Mouse (Mus musculus): ENCODE measurements around the gene Larp4b. TPM values are rescaled to one million over a fixed set of nuclear protein-coding genes. Genes with fewer than 3 reads are reported as not detected.
"Not testable (repeated sequence)": the region's sequence is repeated elsewhere in the genome, so short reads cannot be mapped to it uniquely, and the experiment has no call there.

The Larp4b gene
- total RNA-seq (2022), result 10 to 100 TPM; 61.6 to 73.6 (median 64.8) TPM

DNA sequence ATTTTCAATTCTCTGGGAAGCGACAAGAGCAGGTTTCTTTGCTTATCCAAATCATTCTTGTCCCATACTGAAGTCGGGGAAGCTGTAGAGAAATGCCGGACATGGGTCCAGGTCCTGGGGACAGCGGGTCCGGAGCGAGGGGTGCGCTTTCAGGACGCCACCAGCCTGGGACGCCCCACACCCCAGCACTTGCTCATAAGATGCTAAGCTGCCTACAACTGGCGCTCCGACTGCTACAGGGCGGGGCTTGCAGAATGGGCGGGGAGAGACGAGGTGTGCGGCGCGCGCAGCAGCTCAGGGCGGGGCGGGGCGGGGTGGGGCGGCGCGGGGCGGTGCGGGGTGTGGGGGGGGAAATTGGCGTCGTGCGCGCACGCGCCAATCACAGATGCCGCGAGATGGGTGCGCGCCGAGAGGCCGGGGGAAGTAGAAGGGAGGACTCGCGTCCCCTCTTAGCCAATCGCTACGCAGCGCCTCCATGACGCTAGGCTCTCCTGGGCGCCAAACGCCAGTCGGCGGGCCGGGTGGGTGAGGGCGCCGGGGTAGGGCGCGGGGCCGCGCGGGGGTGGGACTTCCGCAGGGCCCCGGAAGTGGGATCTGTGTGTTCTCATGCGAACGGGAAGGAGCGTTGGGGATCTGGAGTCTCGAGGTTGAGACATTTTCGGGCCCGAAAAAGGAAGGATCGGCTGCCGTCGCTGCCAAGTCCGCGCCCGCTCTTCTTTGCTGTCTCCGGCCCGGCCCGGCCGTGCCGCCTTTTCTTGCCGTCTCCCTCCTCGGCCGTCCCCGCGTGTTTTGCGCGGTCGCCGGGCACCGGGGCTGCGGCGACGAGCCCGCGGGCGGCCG is at the start of gene Larp4b:
TSS of gene Larp4b (plus strand) at position 566 of the 840 bp plus-strand sequence.
- peak; percentile 91 to 95 for DNase-seq (ENCODE audit: low spot score in 2 of 2)

DNA sequence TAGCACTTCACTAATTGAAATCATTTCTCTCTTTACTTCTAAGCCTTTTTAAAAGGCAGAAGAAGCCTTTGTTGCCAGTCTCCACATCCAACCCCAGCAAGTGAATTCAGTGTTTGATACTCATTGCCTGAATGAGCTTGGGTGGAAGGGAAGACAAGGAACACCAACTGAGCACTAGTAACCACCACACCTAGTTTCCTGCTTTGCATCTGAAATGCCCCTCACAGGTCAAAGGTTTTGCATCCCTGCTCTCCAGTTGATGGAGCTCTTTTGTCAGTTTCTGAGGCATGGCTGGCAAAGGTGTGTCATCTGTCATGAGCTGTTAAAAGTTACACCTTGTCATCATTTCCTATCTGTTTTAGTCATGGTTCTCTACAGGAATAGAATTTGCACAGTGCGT is 49.0 kb upstream of the Larp4b start:
- no peak for DNase-seq (ENCODE audit: low spot score in 2 of 2)

DNA sequence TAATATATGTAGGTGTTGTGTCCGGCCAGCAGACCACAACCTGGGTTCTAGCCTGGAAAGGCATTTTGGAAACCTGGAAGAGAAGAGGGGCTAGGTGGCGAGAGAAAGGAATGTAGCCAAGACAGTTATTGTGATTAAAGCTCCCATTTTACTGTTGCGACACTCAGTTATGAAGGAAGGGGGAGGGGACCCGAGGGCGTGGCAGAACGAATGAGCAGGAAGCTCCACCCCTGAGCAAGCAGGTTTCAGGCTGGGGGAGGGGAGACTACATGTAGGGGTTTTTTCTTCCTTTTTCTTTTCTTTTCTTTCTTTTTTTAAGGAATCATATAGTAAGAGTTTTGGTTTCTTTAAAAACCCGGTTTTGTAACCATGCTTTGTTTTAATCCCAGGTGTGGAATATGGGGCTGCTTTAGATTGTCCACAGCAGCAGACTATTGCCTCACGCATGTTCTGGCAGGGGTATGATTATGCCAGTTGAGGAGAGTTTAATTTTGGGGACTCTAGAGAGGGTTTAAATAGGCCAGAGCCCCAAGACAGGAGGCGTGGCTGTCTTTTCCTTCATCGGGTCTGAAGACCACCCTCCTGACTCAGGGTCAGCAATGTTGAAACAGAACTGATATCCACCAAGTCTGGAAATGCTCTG is 41.5 kb upstream of the Larp4b start:
- DNase-seq (ENCODE audit: low spot score in 2 of 2), result not testable (repeated sequence)

DNA sequence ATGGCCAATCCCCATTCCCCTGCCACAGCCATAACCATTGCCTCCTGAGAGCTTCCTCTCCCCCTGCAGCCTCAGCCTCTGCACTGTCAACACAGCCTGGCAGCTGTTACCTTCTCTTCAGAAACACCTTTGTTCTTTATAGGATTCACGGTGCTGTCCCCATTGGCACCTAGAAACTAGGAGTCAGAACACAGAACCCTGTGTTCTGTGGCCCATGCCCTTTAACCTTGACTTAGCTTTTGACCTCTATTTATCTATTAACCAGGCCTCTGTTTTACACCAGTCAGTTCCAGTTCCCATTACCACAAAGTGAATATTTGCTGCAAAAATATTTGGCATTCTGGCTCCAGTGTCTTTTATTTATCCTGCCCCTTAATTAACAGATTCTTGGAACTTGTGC is 36.4 kb upstream of the Larp4b start:
- DNase-seq (ENCODE audit: low spot score in 2 of 2), result no peak

DNA sequence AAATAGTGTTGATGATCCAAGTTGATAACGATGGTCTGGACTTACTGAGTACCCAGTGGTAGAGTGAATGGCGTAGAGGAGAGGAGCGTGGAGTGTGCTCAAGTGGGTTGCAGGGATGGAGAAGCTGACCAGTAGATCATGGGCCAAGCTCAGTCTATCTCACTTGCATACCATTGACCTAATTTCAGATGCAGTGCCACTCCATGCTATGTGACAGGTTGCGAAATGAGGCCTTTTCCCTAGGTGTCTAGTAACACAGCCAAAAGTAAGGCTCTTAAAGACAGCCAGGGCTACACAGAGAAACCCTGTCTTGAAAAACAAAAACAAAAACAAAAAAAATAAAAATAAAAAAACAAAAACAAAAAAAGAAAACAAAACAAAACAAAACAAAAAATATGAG is 35.0 kb upstream of the Larp4b start:
- DNase-seq (ENCODE audit: low spot score in 2 of 2), result no peak

DNA sequence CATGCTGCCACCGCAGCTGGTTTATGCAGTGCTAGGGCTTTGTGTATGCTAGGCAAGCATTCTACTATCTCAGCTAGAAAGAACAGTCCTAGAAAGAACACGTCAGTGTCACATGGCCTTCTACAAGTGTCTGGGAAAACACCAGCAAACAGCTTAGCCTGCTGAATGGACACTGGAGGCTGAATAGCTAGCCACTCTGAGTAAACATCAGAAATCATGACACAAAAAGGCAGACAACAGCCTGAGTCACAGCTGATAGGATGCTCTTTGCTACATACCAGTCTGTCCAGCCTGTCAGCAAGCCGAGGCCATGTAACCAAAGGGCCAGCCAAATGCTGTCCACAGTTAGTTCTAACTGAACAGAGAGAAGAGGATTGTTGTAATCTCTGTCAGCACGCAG is 32.3 kb upstream of the Larp4b start:
- no peak for DNase-seq (ENCODE audit: low spot score in 2 of 2)

DNA sequence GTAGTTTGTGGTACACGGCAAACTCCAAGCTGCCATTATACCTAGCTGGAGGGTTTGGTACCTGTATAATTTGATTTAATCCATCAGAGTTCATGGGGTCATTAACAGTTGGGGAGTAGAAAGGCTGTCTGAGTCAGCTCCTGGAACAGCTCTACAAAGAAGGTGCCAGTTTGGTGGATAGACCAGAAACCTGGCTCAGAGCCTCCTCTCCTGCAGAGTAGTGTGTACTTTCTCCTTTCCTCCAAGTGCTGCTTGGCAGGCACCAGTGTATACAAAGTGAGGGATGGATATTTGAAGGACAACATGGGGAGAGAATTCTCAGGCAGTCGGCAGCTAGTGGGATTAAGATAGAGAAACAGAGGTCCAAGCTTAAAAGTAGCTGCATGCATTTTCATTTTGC is 29.5 kb upstream of the Larp4b start:
- DNase-seq (ENCODE audit: low spot score in 2 of 2), result no peak

DNA sequence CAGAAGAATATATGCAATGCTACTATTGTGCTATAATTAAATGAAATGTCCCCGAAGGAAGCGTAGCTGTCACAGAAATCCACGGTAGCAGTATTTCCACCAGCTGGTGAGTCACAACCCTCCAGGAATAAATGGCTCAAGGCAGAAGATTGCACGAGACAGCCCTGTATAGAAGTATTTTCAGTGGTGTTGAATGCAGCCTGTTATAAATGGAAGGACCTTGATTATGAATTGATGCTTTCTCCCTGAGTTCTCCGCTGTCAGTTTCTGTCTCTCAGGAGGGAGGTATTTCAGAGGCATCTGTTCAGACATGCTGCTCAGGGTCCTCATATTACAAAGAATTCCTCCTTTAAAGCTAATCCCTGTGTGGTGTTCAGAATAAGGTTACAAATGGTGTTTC is 27.6 kb upstream of the Larp4b start:
- no peak for DNase-seq (ENCODE audit: low spot score in 2 of 2)

DNA sequence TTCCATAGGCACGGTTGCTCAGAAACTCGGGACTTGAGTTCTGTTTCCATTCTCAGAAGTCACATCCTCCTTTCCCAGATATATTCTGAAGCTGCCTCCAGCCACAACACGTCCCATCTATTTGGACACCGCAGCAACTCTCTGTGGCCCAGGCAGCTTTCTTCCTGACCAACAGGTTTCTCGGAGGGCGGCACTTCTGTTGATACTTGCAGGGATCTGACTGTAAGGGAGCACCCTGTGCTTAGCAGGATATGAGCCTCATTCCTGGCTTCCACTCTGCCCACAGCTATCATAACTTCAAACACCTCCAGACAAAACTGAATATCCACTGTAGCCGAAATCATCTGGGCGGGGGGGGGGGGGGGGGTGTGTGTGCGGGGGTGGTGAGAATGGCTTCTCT is 22.7 kb upstream of the Larp4b start:
- DNase-seq (ENCODE audit: low spot score in 2 of 2), result no peak

DNA sequence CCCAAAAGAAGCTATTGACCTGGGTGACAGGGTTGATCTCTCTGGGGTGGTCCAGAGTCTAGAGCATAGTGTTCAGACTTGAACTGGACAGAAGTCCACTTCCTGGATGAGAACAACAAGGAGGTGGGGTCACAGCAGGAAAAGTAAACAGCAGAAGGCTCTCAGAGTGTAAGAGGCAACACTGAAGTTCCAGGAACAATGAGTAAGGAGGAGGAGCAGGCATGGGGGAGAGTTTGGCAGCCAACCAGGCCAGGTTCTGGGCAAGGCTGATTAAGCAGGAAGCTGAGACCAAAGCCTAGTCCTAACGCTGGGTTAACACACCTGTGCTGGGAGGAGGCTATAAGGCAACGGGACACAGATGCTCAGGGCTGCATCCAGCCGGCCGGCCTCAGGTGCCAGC is 19.9 kb upstream of the Larp4b start:
- DNase-seq (ENCODE audit: low spot score in 2 of 2), result no peak

DNA sequence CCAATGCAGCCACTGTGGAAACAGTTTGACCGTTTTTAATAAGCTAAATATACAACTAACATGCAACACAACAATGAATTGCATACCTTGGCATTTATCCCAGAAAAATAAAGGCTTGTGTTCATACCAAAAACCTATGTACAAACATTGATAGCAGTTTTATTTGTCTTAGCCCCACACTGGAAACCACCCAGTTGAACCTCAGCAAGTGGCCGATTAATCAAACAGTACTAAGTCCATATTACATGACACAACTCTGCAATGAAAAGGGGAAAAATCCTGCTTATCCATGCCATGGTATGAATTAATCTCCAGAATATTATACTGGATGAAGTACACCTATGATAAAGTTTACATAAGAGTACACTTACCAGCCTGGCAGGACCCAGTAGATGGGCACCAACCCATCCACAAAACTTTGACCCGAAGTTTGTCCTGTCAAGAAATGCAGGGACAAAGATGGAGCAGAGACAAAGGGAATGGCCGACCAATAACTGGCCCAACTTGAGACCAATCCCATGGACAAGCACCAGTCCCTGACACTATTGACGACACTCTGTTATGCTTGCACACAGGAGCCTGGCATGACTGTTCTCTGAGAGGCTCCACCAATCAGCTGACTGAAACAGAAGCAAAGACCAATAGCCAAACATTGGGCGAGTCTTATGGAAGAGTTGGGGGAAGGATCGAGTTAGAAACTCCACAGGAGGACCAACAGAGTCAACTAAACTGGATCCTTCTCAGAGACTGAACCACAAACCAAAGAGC is 17.7 kb upstream of the Larp4b start:
- no peak for DNase-seq (ENCODE audit: low spot score in 2 of 2)

DNA sequence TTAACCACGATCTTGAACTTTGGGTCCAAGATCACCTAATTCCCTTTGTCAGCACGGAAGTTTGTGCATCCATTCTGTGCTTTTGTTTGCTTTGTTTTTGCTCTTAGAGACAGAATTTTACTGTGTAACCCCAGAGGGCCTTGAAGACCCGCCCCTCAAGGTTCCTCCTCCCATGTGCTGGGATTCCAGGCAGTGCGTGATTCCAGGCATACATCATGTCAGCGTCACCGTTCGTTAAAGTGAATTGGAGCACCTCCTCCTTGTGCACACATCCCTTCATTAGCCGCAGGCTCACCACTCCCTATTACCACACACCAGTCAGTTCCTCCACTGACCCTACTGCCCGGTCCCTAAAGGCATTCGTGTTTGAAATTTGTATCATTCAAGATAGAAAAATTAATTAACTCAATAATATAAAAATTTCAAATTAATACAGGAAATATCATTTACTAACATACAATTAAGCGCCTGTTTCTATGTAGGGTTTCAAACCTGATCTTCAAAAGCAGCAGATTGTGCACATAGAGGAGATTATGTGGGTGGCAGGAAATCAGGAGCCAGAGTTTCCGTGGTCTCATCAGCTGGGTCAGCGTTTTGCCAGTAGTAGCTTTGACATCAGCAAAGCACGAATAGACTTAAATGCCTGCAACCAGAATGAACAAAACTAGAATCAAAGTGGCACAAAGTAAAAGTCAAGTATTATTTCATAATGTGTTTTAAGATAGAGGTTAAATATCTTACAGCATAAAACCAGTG is 11.4 kb upstream of the Larp4b start:
- DNase-seq (ENCODE audit: low spot score in 2 of 2), result no peak

DNA sequence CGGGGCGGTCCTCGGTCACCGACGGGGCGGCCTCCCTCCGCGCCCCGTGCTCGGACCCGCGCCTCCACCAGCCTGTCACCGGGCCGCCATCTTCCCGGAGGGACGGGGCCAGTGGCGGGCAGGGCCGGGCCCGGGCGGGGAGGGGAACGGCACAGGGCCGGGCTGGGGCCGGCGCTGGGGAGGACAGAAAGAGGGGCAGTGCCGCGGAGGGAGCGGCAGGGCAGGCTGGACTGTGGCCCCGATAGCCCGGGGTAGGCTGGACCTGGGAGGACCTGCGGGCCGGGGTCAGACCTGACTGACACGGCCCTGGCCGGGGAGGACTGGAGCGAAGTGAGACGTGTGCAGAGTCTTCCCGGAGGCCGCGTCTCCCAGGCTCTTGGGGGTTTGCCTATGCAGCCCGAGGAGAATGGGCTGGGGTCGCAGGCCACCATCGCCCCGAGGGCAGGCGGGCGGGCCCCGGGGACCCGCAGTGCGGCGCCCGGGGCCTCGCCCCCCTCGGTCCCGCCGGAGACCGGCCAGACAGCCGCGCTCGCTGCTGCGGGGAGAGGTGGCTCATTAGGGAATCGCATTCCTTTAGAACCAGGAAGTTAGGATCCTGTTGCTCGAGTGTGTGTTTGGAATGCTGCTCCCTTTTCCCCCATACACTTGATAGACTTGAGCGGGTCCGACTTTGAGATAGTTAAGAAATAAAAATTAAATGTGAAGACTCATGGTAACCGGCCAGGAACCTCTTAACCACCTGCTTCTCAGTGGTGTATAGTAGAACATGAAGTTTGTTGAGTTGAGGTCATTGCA is 702 bp downstream of the Larp4b start:
- peak in 1 of 2 experiments; percentile 13 for DNase-seq (ENCODE audit: low spot score in 2 of 2)

DNA sequence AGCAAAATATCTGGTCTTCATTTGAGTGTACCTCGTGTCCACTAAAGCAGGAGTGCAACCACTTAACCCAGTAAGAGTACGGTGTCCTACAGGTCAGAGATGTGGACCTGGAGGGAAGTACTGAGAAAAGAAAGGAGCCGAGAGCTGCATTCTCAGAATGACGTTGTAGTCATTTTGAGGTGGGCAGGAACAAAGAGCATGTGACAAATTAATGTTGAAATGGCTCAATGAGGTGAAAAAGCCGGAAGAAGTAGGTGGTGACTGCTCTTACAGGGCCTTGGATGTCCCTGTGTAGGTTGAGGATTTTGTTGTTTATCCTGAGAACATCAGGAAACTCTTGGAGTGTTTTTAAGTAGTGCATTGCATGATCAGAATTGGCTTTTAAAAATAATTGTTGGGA is 5.6 kb downstream of the Larp4b start:
- DNase-seq (ENCODE audit: low spot score in 2 of 2), result no peak

DNA sequence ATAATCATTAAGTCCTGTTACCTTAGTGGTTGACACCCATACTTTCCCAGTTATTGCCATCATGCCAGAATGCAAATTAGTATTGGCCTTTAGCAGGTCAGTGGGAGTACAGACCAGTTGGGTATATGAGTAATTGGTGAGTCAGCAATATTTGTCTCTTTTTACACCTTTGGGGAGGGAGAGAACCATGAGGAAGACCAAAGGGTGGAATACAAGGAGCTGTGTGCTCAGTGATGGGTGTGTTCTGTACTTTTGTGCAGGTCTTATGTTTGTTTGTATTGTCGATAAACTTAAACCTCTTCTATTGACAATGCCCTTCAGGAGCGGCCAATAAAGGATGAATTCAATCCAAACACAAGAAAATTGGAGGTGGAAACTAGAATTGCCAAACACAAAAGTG is 6.8 kb downstream of the Larp4b start:
- no peak for DNase-seq (ENCODE audit: low spot score in 2 of 2)

DNA sequence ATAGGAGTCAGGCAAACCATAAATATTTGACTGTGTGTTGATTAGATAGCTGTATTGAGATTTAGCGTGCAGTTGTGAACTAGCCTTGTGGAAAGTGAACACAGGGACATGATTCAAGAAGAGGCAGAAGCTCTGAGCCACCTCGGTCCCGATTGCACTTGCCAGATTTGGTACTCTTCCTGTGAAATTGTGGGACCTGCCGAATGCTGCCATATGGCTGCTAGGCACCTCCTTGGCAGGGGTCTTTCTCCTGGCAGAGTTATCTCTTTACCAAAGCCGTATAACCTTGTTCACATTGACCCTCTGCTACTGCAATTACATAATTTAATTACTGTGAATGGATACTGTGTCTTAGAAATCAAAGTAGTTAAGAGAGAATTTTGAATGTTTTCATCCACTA is 12.6 kb downstream of the Larp4b start:
- DNase-seq (ENCODE audit: low spot score in 2 of 2), result no peak

DNA sequence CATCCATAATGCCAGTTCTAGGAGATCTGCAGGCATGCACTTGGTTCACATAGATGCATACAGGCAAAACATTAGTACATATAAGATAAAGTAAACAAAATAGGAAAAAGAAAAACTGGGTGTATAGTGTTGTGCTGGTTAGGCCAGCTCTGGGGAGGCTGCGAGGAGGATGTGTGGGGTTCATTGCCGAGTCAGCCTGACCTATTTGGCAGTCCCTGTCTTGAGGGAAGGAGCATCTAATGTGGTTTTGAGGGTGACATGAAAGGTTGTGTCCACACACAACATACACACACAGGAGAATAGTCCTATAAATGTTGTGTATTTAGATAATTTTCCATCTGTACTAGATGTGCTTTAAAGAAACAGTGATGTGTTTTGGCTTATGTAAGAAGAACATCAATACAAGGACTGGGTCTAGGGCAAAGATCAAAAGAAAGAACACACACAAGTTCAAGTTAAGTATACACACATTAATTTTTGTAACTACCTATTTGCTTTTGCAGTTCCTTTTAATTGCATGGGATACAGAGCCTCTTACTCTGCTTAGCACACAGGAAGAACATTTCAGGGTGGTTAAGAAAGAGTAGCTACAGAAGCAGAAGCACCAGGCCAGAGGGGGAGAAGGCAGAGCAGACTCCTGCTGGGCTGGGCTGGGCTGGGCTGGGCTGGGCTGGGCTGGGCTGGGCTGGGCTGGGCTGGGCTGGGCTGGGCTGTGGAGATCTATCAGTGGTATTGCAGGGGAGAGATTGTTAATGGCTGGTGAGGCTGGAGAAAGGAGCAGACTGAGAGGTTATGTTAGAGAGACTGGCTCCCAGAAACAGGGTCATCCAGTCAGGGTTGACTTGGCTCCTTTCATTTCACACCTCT is 13.5 kb downstream of the Larp4b start:
- no peak for DNase-seq (ENCODE audit: low spot score in 2 of 2)

DNA sequence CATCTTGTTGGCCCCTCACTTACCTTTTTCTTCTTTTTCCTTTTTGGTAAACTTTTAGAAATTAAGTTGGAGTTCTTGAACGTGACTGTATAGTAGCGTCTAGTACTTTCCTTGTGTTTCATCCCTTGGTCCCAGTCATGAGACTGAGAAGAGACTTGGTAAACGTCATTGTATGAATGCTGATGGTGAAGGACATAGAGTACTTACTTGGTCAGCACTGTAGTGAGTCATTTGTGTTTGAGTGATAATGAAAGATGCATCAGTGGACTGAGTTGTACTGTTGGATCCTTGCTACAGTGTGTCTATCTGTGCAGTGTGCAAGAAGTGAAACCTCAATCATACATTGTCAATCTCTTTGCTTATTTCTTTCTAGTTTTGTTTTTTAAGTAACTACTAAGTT is 20.1 kb downstream of the Larp4b start:
- DNase-seq (ENCODE audit: low spot score in 2 of 2), result no peak

DNA sequence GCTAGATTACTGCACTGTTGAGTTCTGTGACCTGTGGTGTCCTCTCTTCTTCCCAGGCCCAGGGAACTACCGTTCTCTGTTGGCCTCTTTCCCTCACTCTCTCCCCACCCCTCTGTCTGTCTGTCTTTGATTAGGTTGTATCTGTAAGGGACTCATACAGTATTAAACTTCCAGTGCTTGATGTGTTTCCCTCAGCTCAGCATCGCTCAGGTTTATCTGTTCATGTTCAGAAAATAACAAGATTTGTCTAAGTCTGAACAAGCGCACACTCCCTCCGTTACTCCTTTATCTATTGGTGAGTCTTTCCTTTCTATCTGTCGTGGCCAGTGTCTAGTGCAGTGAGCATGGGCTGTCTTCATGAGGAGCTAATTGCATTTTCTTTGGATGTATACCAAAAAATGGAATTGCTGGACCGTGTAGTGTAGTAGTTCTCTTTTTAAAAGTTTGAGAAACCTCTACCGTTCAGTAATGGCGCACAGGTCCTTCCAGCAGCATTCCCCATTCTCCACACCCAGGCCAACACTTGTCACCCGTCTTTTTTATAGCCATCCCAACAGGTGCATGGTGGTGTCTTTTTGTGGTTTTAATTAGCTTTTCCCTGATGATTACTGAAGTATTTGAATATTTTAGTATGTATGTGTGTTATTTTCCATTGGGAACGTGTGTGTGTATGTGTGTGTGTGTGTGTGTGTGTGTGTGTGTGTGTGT is 27.3 kb downstream of the Larp4b start:
- no peak for DNase-seq (ENCODE audit: low spot score in 2 of 2)
